Comparison of ENCODE assay signal across 13 mouse cellular contexts in genomic region chr17:62614237-62614636, GRCm38 (mm10).
DNase-seq lines count a peak whose midpoint lies in the region; ATAC-seq lines count a peak whose summit lies in the region.
"Had no signal": no experiment of that assay in that cellular context is flagged by ENCODE, and none has a peak within 500 bp of the region (broad histone marks: within the 10 kb centered on the region; RNA-seq: fewer than 3 reads in every experiment).

No protein-coding gene starts in this region.

- H3K9me3 ChIP-seq in heart, embryonic 12.5 days (replicated peaks): no peaks in the 10 kb centered on the region
- H3K9me3 ChIP-seq in forebrain, embryonic 12.5 days: no peaks in the 10 kb centered on the region
- H3K9me3 ChIP-seq: liver, embryonic 12.5 days had no signal

- no peak overlapping the region for H3K9ac ChIP-seq in heart, embryonic 12.5 days
- no peak overlapping the region for H3K9ac ChIP-seq in forebrain, embryonic 12.5 days
- H3K9ac ChIP-seq: liver, embryonic 12.5 days had no signal

- H3K4me2 ChIP-seq in heart, embryonic 12.5 days: peak overlapping the region; percentile 17; the same call in 1 of the 2 replicates
- peak overlapping the region; percentile 29 for H3K4me2 ChIP-seq in forebrain, embryonic 12.5 days
- H3K4me2 ChIP-seq: liver, embryonic 12.5 days had no signal

- H3K27ac ChIP-seq in heart, embryonic 12.5 days (ENCODE audit: poor library complexity, severe bottlenecking): no peak overlapping the region
- H3K27ac ChIP-seq in forebrain, embryonic 12.5 days: no peak overlapping the region
- H3K27ac ChIP-seq: liver, embryonic 12.5 days had no signal

- no peak for ATAC-seq in heart, embryonic 12.5 days (ENCODE audit: insufficient number of reproducible peaks, low FRiP score)
- peak; percentile 58; the same call in 1 of the 2 replicates for ATAC-seq in forebrain, embryonic 12.5 days (ENCODE audit: low FRiP score)
- ATAC-seq: liver, embryonic 12.5 days had no signal

- H3K36me3 ChIP-seq in heart, embryonic 12.5 days: no peaks in the 10 kb centered on the region
- H3K36me3 ChIP-seq in forebrain, embryonic 12.5 days (replicated peaks): no peaks in the 10 kb centered on the region
- H3K36me3 ChIP-seq: liver, embryonic 12.5 days had no signal

- WGBS in heart, embryonic 12.5 days: 45% methylated on average over 8 of the region's 8 CpGs
- 4% methylated on average over 8 of the region's 8 CpGs for WGBS in forebrain, embryonic 12.5 days

- no peak overlapping the region for H3K4me3 ChIP-seq in heart, embryonic 12.5 days
- no peak overlapping the region for H3K4me3 ChIP-seq in forebrain, embryonic 12.5 days (replicated peaks)
- H3K4me3 ChIP-seq: liver, embryonic 12.5 days; myocyte had no signal

- DNase-seq in heart, adult 8-10 months (ENCODE audit: low spot score): no peak
- peak; percentile 21 for DNase-seq in brain, adult 2 months (ENCODE audit: low read depth, low spot score)
- peak; percentile 23 for DNase-seq in mesoderm, embryonic 11.5 days (ENCODE audit: low read depth, low spot score)
- DNase-seq in kidney, adult 9 months: no peak
- no peak for DNase-seq in urinary bladder, postnatal 36 days (ENCODE audit: low spot score in 2 of 2)
- DNase-seq in right cerebral cortex, postnatal 25 days: no peak
- DNase-seq: heart, adult 11 months; layer of hippocampus, postnatal 36 days; lung, postnatal 14 days had no signal

- peaks cover 16% of the 10 kb centered on the region for H3K4me1 ChIP-seq in heart, embryonic 12.5 days (replicated peaks)
- H3K4me1 ChIP-seq in forebrain, embryonic 12.5 days: peaks cover 30% of the 10 kb centered on the region
- H3K4me1 ChIP-seq: liver, embryonic 12.5 days had no signal

- H3K27me3 ChIP-seq in heart, embryonic 12.5 days (replicated peaks): no peaks in the 10 kb centered on the region; the same call in 1 of the 2 replicates
- peaks cover 19% of the 10 kb centered on the region for H3K27me3 ChIP-seq in forebrain, embryonic 12.5 days
- H3K27me3 ChIP-seq: liver, embryonic 12.5 days had no signal

Comparison
In these comparisons a context has a peak if more than half of its experiments do, and no peak if none do; other contexts are left out.
1. DNase-seq: peak in brain, adult 2 months (single experiment) and mesoderm, embryonic 11.5 days (single experiment); none in heart, adult 8-10 months (single experiment), kidney, adult 9 months (single experiment), urinary bladder, postnatal 36 days (0 of 2) and right cerebral cortex, postnatal 25 days (single experiment).